Mouse (Mus musculus) midbrain, embryonic 14.5 days (tissue): Measurements from ENCODE around the gene Rai14. TPM values are rescaled to one million over a fixed set of nuclear protein-coding genes. Genes with fewer than 3 reads are reported as not detected.
A peak's percentile ranks its signal among the peaks of the same experiment; 100 is the strongest.

Source experiments
- ATAC-seq: fragments of 200-750 bp; cut with Nextera tagmentation; 2 replicates; pipeline ENCODE4 v1.8.0; 2017; ENCODE audit warnings: moderate number of reproducible peaks, moderate library complexity; ENCODE audit not compliant: low FRiP score, low TSS enrichment
- DNase-seq: peaks from one replicate; pipeline ENCODE4 v3.0.0-alpha.2; 2015
- H3K27ac ChIP-seq: fragments of 300-500 bp; sonication (generic); replicated peaks from 2 replicates; pipeline ENCODE4 v1.5.1; 2014; ENCODE audit warnings: mild to moderate bottlenecking, low read depth, low read length, moderate library complexity
- H3K27me3 ChIP-seq: fragments of 300-500 bp; sonication (generic); 2 replicates; pipeline ENCODE4 v1.6.1; 2014; ENCODE audit warnings: low read length, control low read depth, mixed read lengths; ENCODE audit not compliant: control insufficient read depth, insufficient read depth
- H3K36me3 ChIP-seq: fragments of 300-500 bp; sonication (generic); 2 replicates; pipeline ENCODE4 v1.6.1; 2014; ENCODE audit warnings: low read length, control low read depth; ENCODE audit not compliant: control insufficient read depth, insufficient read depth
- H3K4me1 ChIP-seq: fragments of 300-500 bp; sonication (generic); 2 replicates; pipeline ENCODE4 v1.6.1; 2014; ENCODE audit warnings: mild to moderate bottlenecking, antibody characterized with exemption, low read length, control low read depth; ENCODE audit not compliant: control insufficient read depth, insufficient read depth
- H3K4me2 ChIP-seq: fragments of 300-500 bp; sonication (generic); 2 replicates; pipeline ENCODE4 v1.6.1; 2014; ENCODE audit warnings: mild to moderate bottlenecking, low read length, moderate library complexity
- H3K4me3 ChIP-seq: fragments of 300-500 bp; sonication (generic); replicated peaks from 2 replicates; pipeline ENCODE4 v1.5.1; 2014; ENCODE audit warnings: low read depth, low read length
- H3K9ac ChIP-seq: fragments of 300-500 bp; sonication (generic); replicated peaks from 2 replicates; pipeline ENCODE4 v1.6.1; 2014; ENCODE audit warnings: mild to moderate bottlenecking, low read length, moderate library complexity
- H3K9me3 ChIP-seq: fragments of 300-500 bp; sonication (generic); 2 replicates; pipeline ENCODE4 v1.6.1; 2016; ENCODE audit warnings: low read length, control low read depth, mixed read lengths; ENCODE audit not compliant: control insufficient read depth
- WGBS: fragments of 180-500 bp; shearing (Covaris S2); extraction: QIAGEN DNeasy Blood & Tissue Kit; methylation state at CpG from one replicate; pipeline ENCODE4 v1.1.7; 2014; 5-methylcytosine and 5-hydroxymethylcytosine counted together
- polyA plus RNA-seq: library from polyadenylated mRNA; unstranded; fragments of >200 nt; fragmentation: Nextera tagmentation; extraction: Ambion mirVana; gene quantifications from 2 replicates; pipeline ENCODE4 v1.2.1, GENCODE M21; 2014

The Rai14 gene
- polyA plus RNA-seq, result 10.5 and 20.5 TPM in 2 replicates

DNA sequence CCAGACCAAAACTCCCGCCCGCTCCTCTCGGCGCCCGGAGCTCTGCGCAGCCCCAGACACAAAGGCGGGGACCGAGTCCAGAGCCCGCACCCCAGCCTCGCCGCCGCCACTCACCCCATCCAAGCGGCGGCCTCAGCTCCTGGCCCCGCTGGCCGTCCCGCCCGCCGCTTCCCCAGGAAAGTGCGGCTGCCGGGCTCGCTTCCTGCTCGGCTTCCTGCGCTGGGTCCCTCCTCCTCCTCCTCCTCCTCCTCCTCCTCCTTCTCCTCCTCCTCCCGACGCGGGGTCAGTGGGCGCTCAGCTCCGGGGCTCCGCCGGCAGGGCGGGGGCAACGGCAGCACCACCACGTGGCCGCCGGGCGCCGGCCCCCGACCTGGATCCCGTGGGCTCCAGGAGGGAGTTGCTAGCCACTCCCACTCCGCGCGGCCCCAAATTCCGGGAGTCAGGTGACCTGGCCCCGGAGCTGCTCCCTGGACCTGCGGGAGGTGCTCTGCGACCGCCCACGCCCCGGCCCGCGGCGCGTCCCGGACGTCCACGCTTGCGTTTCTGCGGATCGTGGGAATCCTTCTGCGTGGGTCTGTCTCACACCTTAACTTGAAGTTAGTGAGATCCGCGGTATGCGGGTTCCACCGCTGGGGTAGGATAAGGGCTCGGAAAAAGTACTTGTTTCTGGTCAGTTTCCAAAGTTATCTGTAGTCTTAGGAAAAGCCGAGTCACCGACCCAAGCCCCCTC, at the start of gene Rai14:
TSS of gene Rai14 (minus strand) at position 216 of the 730 bp plus-strand sequence.
- under 1% methylated on average over 62 of the region's 68 CpGs for WGBS

DNA sequence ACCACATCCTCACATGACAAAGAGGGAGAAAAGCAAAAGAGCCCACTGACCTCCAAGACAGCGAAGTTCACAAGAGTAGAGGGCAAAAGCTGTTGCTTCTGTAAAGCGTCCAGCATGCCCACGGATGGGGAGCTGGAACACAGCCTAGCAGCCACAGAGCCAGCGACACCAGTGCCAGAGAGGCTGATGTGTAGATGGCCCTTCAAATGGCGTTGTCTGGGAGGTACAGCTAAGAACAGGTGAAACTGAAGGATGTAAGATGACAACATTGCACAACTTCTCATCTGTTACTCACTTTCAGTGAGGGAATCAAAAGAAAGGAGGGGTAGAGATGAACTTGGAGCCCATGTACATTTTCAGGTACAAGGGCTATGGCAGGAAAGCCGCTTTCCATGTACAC, 47.0 kb upstream of the Rai14 start:
- Histone ChIP-seq H3K9ac (no peak overlapping the region), H3K4me3 (no peak overlapping the region), H3K27me3 (no peaks in the 10 kb centered on the region), H3K9me3 (no peaks in the 10 kb centered on the region), H3K36me3 (no peaks in the 10 kb centered on the region), H3K4me1 (no peaks in the 10 kb centered on the region), H3K4me2 (no peak overlapping the region), H3K27ac (no peak overlapping the region)
- ATAC-seq, result no peak
- 95% methylated on average over 6 of the region's 6 CpGs for whole genome bisulfite sequencing
- no peak for DNase-seq

More for the DNA sequence above, at the start of gene Rai14:
- H3K27me3 ChIP-seq, result no peaks in the 10 kb centered on the region
- H3K27ac ChIP-seq, result peak within 1 kb of the TSS; percentile 53
- H3K4me1 ChIP-seq, result peaks cover 20% of the 10 kb centered on the region
- ATAC-seq (peak; percentile 57), DNase-seq (peak; percentile 72)
- no peaks in the 10 kb centered on the region for H3K36me3 ChIP-seq
- H3K9ac ChIP-seq, result peak within 1 kb of the TSS; percentile 79
- H3K9me3 ChIP-seq, result no peaks in the 10 kb centered on the region
- peak within 1 kb of the TSS; percentile 85 for H3K4me3 ChIP-seq
- H3K4me2 ChIP-seq, result peak within 1 kb of the TSS; percentile 97

DNA sequence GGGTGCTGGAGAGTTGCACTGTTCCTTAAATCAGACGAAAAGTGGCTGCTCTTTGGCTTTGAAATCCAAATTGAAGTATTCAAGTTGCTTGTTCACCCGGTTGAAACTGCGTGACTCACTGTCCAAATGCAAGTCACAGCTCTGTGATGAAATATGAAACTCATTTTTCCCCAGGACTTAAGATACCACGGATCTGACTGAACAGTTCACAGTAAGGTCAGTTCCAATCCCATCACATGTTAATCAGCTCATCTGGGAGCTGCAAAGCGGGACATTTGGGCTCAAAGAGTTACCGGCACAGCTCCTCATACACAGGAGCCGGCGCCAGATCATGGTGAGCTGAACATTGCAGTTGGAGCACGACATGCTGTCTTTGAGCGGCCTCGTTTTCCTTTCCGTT, 45.6 kb upstream of the Rai14 start:
- H3K36me3 ChIP-seq, result no peaks in the 10 kb centered on the region
- 91% methylated on average over 12 of the region's 12 CpGs for WGBS

GRCm38 (mm10) chr15:10759440-10759839, 45.0 kb upstream of the Rai14 start:
- Histone ChIP-seq H3K27ac (no peak overlapping the region), H3K36me3 (no peaks in the 10 kb centered on the region), H3K4me2 (no peak overlapping the region), H3K9ac (no peak overlapping the region), H3K27me3 (no peaks in the 10 kb centered on the region), H3K4me1 (no peaks in the 10 kb centered on the region), H3K4me3 (no peak overlapping the region), H3K9me3 (no peaks in the 10 kb centered on the region)
- DNase-seq (no peak), ATAC-seq (no peak)
- 97% methylated on average over 4 of the region's 4 CpGs for WGBS

More for the DNA sequence above, 45.6 kb upstream of the Rai14 start:
- DNase-seq, result no peak
- H3K9me3 ChIP-seq, result no peaks in the 10 kb centered on the region
- no peaks in the 10 kb centered on the region for H3K4me1 ChIP-seq
- no peak overlapping the region for H3K27ac ChIP-seq
- H3K9ac ChIP-seq, result no peak overlapping the region
- no peaks in the 10 kb centered on the region for H3K27me3 ChIP-seq
- H3K4me3 ChIP-seq, result no peak overlapping the region
- ATAC-seq, result no peak
- H3K4me2 ChIP-seq, result no peak overlapping the region

- ATAC-seq, result no peak
- Histone ChIP-seq H3K9me3 (no peaks in the 10 kb centered on the region), H3K36me3 (no peaks in the 10 kb centered on the region), H3K4me2 (no peak overlapping the region), H3K27ac (no peak overlapping the region), H3K27me3 (no peaks in the 10 kb centered on the region), H3K4me1 (no peaks in the 10 kb centered on the region), H3K4me3 (no peak overlapping the region), H3K9ac (no peak overlapping the region)
- DNase-seq, result no peak
These were observed 44.4 kb upstream of the Rai14 start for GRCm38 (mm10) chr15:10758808-10759207.

GRCm38 (mm10) chr15:10751141-10751540, 36.7 kb upstream of the Rai14 start:
- H3K4me1 ChIP-seq, result peaks cover 12% of the 10 kb centered on the region
- H3K4me2 ChIP-seq, result no peak overlapping the region
- H3K4me3 ChIP-seq, result no peak overlapping the region
- no peaks in the 10 kb centered on the region for H3K27me3 ChIP-seq
- 85% methylated on average over 2 of the region's 2 CpGs for WGBS
- ATAC-seq (no peak), DNase-seq (no peak)
- H3K27ac ChIP-seq, result no peak overlapping the region
- H3K36me3 ChIP-seq, result no peaks in the 10 kb centered on the region
- H3K9me3 ChIP-seq, result no peaks in the 10 kb centered on the region
- no peak overlapping the region for H3K9ac ChIP-seq

GRCm38 (mm10) chr15:10750339-10750738, 35.9 kb upstream of the Rai14 start:
- no peaks in the 10 kb centered on the region for H3K27me3 ChIP-seq
- H3K9ac ChIP-seq, result no peak overlapping the region
- peaks cover 16% of the 10 kb centered on the region for H3K4me1 ChIP-seq
- no peaks in the 10 kb centered on the region for H3K9me3 ChIP-seq
- 87% methylated on average over 2 of the region's 2 CpGs for WGBS
- no peak for DNase-seq
- H3K4me3 ChIP-seq, result no peak overlapping the region
- ATAC-seq, result no peak
- H3K27ac ChIP-seq, result no peak overlapping the region
- H3K4me2 ChIP-seq, result no peak overlapping the region
- no peaks in the 10 kb centered on the region for H3K36me3 ChIP-seq

DNA sequence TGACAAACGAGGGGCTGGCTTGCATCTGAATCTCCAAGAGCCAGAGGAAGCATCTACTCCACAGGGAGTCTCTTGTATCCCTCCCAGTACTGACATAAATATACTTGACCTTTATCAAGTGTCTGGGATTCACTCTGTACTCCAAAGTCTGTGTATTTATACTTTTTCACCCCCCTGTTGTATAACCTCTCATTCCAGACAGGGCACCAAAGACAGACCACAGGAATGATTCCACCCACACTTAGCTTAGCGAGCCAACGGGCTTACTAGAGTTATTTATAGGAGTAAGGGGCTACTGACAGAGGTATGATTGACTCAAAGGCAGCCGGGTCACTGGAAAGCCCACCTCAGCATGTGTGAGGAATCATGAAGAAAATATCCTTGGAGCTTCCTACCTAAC, 35.3 kb upstream of the Rai14 start:
- H3K4me1 ChIP-seq, result peaks cover 16% of the 10 kb centered on the region
- no peak overlapping the region for H3K4me3 ChIP-seq
- no peaks in the 10 kb centered on the region for H3K27me3 ChIP-seq
- no peak for DNase-seq
- H3K27ac ChIP-seq, result no peak overlapping the region
- H3K9ac ChIP-seq, result no peak overlapping the region
- WGBS, result 78% methylated on average over 4 of the region's 4 CpGs
- no peak for ATAC-seq
- no peaks in the 10 kb centered on the region for H3K9me3 ChIP-seq
- H3K4me2 ChIP-seq, result no peak overlapping the region
- H3K36me3 ChIP-seq, result no peaks in the 10 kb centered on the region

DNA sequence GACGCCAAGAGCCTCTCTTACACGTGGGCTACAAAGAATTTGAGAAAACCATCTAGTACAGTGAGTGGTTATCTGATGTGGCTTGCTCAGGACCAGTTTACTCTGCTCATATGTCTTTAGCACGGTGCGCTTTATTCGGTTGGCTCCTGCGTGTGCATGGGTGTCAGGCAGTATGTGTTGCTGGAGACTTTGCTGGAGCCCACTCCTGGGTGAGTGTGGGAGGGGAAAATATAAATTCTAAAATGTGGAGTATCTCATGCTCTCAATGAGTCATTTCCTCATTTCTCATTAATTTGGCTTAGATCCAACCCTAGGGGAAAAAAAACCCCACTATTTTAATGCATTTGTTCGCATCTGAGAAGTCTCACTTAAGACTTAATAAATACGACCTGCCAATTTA, 33.2 kb upstream of the Rai14 start:
- H3K4me1 ChIP-seq, result peaks cover 16% of the 10 kb centered on the region
- no peak overlapping the region for H3K9ac ChIP-seq
- no peaks in the 10 kb centered on the region for H3K27me3 ChIP-seq
- H3K4me2 ChIP-seq, result peak overlapping the region; percentile 30
- DNase-seq (no peak), ATAC-seq (peak; percentile 57)
- 30% methylated on average over 8 of the region's 8 CpGs for WGBS
- peak overlapping the region; percentile 83 for H3K27ac ChIP-seq
- H3K36me3 ChIP-seq, result no peaks in the 10 kb centered on the region
- H3K4me3 ChIP-seq, result no peak overlapping the region
- no peaks in the 10 kb centered on the region for H3K9me3 ChIP-seq
